Mouse (Mus musculus): Measurements from ENCODE around the gene Pkig. TPM values are rescaled to one million over a fixed set of nuclear protein-coding genes. Genes with fewer than 3 reads are reported as not detected.

Pkig gene
- total and polyA plus RNA-seq, 2 experiments from 2014 or later = 90.5 to 161 TPM

DNA sequence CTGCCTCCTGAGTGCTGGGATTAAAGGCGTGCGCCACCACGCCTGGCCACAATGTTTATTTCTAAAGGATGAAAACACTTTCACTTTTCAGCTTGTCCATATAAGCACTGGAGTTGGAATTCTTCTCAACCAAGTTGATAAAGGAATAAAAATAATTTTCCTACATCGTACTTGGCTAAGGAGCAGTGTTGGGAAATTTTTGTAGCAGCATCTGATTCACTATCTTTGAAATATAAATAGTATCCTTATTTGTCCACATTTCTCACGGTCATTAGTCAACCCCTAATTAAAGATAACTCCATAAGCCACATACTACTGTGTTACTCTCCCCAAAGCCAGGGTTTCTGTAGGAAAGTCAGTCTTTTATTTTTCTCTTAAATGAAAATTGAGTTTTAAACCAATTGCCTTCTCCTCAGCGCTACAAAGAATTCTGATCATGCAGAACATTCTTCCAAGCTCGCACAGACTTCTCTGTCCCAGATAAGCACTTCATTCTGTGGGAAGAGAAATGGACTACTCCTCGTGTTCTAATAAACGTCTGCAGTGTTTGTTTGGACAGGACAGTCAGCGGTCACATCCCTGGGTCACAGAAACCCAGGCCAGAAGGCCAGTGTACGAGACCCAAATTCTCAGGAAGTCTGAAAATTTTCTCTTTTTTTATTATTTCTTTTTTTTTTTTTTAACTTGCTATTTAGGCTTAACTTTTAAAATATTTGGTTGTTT, 12.8 kb downstream of the Pkig start:
- Histone ChIP-seq H3K4me1 (ENCODE audit: insufficient read depth, low read length) (peaks cover 12% of the 10 kb centered on the region), H3K27ac (ENCODE audit: low read depth, low read length) (no peak overlapping the region), H3K9ac (replicated peaks; ENCODE audit: low read length, poor library complexity, severe bottlenecking) (no peak overlapping the region), H3K4me3 (ENCODE audit: low read depth, low read length) (no peak overlapping the region), H3K9me3 (ENCODE audit: low read length) (no peaks in the 10 kb centered on the region), H3K27me3 (ENCODE audit: insufficient read depth, low read length) (no peaks in the 10 kb centered on the region), H3K36me3 (ENCODE audit: insufficient read depth, low read length) (no peaks in the 10 kb centered on the region), H3K4me2 (ENCODE audit: low read depth, low read length, poor library complexity, severe bottlenecking) (no peak overlapping the region)
- no peak for DNase-seq (ENCODE audit: low spot score)
- ATAC-seq (ENCODE audit: low FRiP score) = no peak
- WGBS = 90% methylated on average over 11 of the region's 11 CpGs
- TF ChIP-seq CTCF (IDR thresholded peaks at IDR 0.05) = no peak

GRCm38 (mm10) chr2:163674397-163674796, 16.2 kb downstream of the Pkig start:
- Histone ChIP-seq H3K9ac (replicated peaks; ENCODE audit: low read length, poor library complexity, severe bottlenecking) (0 out of 2 replicates have a peak overlapping the region, but pooled peaks have one; percentile 1), H3K27me3 (ENCODE audit: insufficient read depth, low read length) (no peaks in the 10 kb centered on the region), H3K4me1 (ENCODE audit: insufficient read depth, low read length) (peaks cover 12% of the 10 kb centered on the region), H3K4me2 (ENCODE audit: low read depth, low read length, poor library complexity, severe bottlenecking) (no peak overlapping the region), H3K36me3 (ENCODE audit: insufficient read depth, low read length) (no peaks in the 10 kb centered on the region), H3K4me3 (ENCODE audit: low read depth, low read length) (no peak overlapping the region), H3K9me3 (ENCODE audit: low read length) (no peaks in the 10 kb centered on the region), H3K27ac (ENCODE audit: low read depth, low read length) (no peak overlapping the region)
- DNase-seq (ENCODE audit: low spot score) (no peak), ATAC-seq (ENCODE audit: low FRiP score) (no peak)
- TF ChIP-seq CTCF (IDR thresholded peaks at IDR 0.05) = no peak
- WGBS = 78% methylated on average over 5 of the region's 5 CpGs

DNA sequence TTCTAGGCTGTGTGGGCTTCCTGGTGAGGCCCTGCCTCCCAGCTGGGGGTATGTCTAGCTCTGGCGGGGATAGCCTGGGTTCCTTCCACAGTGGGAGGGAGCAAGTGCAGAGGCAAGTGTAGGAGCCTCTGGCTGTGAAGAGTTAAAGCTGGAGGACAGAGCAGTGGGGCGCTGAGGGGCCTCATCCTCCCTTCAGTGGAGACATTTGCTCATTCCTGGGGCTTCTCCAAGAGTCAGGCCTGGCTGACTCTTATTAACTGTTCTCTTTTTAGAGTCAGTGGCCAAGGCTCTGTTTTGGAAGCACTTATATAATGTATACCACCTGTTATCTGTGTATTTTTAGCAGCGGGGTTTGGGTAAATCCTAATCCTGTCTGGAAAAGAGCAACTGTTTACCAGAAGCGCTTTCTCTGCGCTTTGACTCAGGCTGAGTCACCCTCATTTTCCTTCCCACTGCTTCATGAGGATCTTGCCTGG, 17.0 kb downstream of the Pkig start:
- H3K4me2 ChIP-seq (ENCODE audit: low read depth, low read length, poor library complexity, severe bottlenecking) = no peak overlapping the region
- H3K36me3 ChIP-seq (ENCODE audit: insufficient read depth, low read length) = no peaks in the 10 kb centered on the region
- TF ChIP-seq CTCF (IDR thresholded peaks at IDR 0.05) = no peak
- 0 out of 2 replicates have a peak overlapping the region, but pooled peaks have one; percentile 1 for H3K9ac ChIP-seq (replicated peaks; ENCODE audit: low read length, poor library complexity, severe bottlenecking)
- H3K27ac ChIP-seq (ENCODE audit: low read depth, low read length) = no peak overlapping the region
- H3K9me3 ChIP-seq (ENCODE audit: low read length) = no peaks in the 10 kb centered on the region
- no peaks in the 10 kb centered on the region for H3K27me3 ChIP-seq (ENCODE audit: insufficient read depth, low read length)
- 43% methylated on average over 5 of the region's 5 CpGs for WGBS
- H3K4me1 ChIP-seq (ENCODE audit: insufficient read depth, low read length) = peaks cover 12% of the 10 kb centered on the region
- no peak for ATAC-seq (ENCODE audit: low FRiP score)
- H3K4me3 ChIP-seq (ENCODE audit: low read depth, low read length) = no peak overlapping the region
- no peak for DNase-seq (ENCODE audit: low spot score)

DNA sequence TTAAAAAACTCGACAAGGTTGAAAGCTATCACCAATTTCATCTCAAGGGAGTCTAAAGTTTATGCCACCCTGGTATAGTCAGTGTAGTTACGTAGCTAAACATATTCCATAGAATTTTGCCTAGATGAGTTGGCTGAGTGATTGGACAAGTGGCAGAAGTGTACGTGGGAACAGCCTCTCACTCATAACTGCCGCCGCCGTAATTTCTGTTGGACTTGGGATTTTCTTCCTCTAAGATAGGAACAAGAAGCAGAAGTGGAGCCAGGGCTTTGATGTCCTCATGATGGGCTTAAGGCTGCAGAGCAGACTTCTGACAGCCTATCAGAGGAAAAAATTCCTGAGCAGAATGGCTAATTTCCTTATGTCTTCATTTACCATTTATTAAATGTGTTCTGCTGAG, 17.5 kb downstream of the Pkig start:
- Histone ChIP-seq H3K27ac (ENCODE audit: low read depth, low read length) (no peak overlapping the region), H3K27me3 (ENCODE audit: insufficient read depth, low read length) (no peaks in the 10 kb centered on the region), H3K4me2 (ENCODE audit: low read depth, low read length, poor library complexity, severe bottlenecking) (no peak overlapping the region), H3K9me3 (ENCODE audit: low read length) (no peaks in the 10 kb centered on the region), H3K4me1 (ENCODE audit: insufficient read depth, low read length) (peaks cover 12% of the 10 kb centered on the region), H3K36me3 (ENCODE audit: insufficient read depth, low read length) (no peaks in the 10 kb centered on the region), H3K4me3 (ENCODE audit: low read depth, low read length) (no peak overlapping the region), H3K9ac (replicated peaks; ENCODE audit: low read length, poor library complexity, severe bottlenecking) (no peak overlapping the region)
- no peak for DNase-seq (ENCODE audit: low spot score)
- no peak for TF ChIP-seq CTCF (IDR thresholded peaks at IDR 0.05)
- 56% methylated on average over 6 of the region's 6 CpGs for WGBS
- no peak for ATAC-seq (ENCODE audit: low FRiP score)

- no peaks in the 10 kb centered on the region for H3K9me3 ChIP-seq (ENCODE audit: low read length)
- no peak overlapping the region for H3K9ac ChIP-seq (replicated peaks; ENCODE audit: low read length, poor library complexity, severe bottlenecking)
- no peaks in the 10 kb centered on the region for H3K27me3 ChIP-seq (ENCODE audit: insufficient read depth, low read length)
- H3K4me1 ChIP-seq (ENCODE audit: insufficient read depth, low read length) = peaks cover 12% of the 10 kb centered on the region
- no peaks in the 10 kb centered on the region for H3K36me3 ChIP-seq (ENCODE audit: insufficient read depth, low read length)
- WGBS = 92% methylated on average over 4 of the region's 4 CpGs
- ATAC-seq (ENCODE audit: low FRiP score) = no peak
- H3K4me2 ChIP-seq (ENCODE audit: low read depth, low read length, poor library complexity, severe bottlenecking) = no peak overlapping the region
- DNase-seq (ENCODE audit: low spot score) = no peak
- H3K4me3 ChIP-seq (ENCODE audit: low read depth, low read length) = no peak overlapping the region
- no peak overlapping the region for H3K27ac ChIP-seq (ENCODE audit: low read depth, low read length)
- no peak for TF ChIP-seq CTCF (IDR thresholded peaks at IDR 0.05)
Measured at GRCm38 (mm10) chr2:163676321-163676720, 18.1 kb downstream of the Pkig start.

- Histone ChIP-seq H3K27me3 (ENCODE audit: insufficient read depth, low read length) (no peaks in the 10 kb centered on the region), H3K27ac (ENCODE audit: low read depth, low read length) (no peak overlapping the region), H3K4me3 (ENCODE audit: low read depth, low read length) (no peak overlapping the region), H3K9me3 (ENCODE audit: low read length) (no peaks in the 10 kb centered on the region), H3K4me2 (ENCODE audit: low read depth, low read length, poor library complexity, severe bottlenecking) (no peak overlapping the region), H3K4me1 (ENCODE audit: insufficient read depth, low read length) (peaks cover 12% of the 10 kb centered on the region), H3K9ac (replicated peaks; ENCODE audit: low read length, poor library complexity, severe bottlenecking) (no peak overlapping the region), H3K36me3 (ENCODE audit: insufficient read depth, low read length) (no peaks in the 10 kb centered on the region)
- no peak for ATAC-seq (ENCODE audit: low FRiP score)
- no peak for TF ChIP-seq CTCF (IDR thresholded peaks at IDR 0.05)
- no peak for DNase-seq (ENCODE audit: low spot score)
- WGBS = 87% methylated on average over 3 of the region's 3 CpGs
Measured at GRCm38 (mm10) chr2:163676745-163677144, 18.6 kb downstream of the Pkig start.
